Comparison of ENCODE assay signal across 8 mouse cellular contexts in genomic region chr10:97479004-97479766, GRCm38 (mm10). TPM values are rescaled to one million over a fixed set of nuclear protein-coding genes. Genes with fewer than 3 reads are reported as not detected.
DNase-seq lines count a peak whose midpoint lies in the region; ATAC-seq and TF ChIP-seq lines count a peak whose summit lies in the region.

Gene Dcn (plus strand): TSS chr10:97479609.

- no peak within 1 kb of the TSS for H3K9ac ChIP-seq in neural tube, embryonic 11.5 days (ENCODE audit: low read length)
- no peak within 1 kb of the TSS for H3K9ac ChIP-seq in forebrain, embryonic 11.5 days (ENCODE audit: low read length)
- H3K9ac ChIP-seq in heart, postnatal 0 days (replicated peaks; ENCODE audit: low read depth, low read length), result peak within 1 kb of the TSS; percentile 36; the same call in 1 of the 2 replicates
- peak within 1 kb of the TSS; percentile 45; the same call in 1 of the 2 replicates for H3K9ac ChIP-seq in lung, embryonic 16.5 days (ENCODE audit: low read length)

- H3K4me1 ChIP-seq in neural tube, embryonic 11.5 days (ENCODE audit: control insufficient read depth, insufficient read depth, low read length), result peaks cover 2% of the 10 kb centered on the region; the same call in 1 of the 2 replicates
- no peaks in the 10 kb centered on the region; the same call in none of the 2 replicates for H3K4me1 ChIP-seq in forebrain, embryonic 11.5 days (replicated peaks; ENCODE audit: control insufficient read depth, insufficient read depth, low read length)
- no peaks in the 10 kb centered on the region for H3K4me1 ChIP-seq in heart, postnatal 0 days (ENCODE audit: control insufficient read depth, insufficient read depth)
- H3K4me1 ChIP-seq in lung, embryonic 16.5 days (replicated peaks; ENCODE audit: control insufficient read depth, insufficient read depth, low read length), result 0 out of 2 replicates have a peak, but pooled peaks cover 5% of the 10 kb centered on the region

- peak; percentile 48 for ATAC-seq in neural tube, embryonic 11.5 days (ENCODE audit: insufficient read depth, low FRiP score, low TSS enrichment)
- ATAC-seq in forebrain, embryonic 11.5 days (replicated peaks; ENCODE audit: low FRiP score), result peak; percentile 91
- peak; percentile 58 for ATAC-seq in heart, postnatal 0 days (ENCODE audit: insufficient read depth, low read depth)
- ATAC-seq in lung, embryonic 16.5 days (ENCODE audit: low read depth), result peak; percentile 82

- H3K36me3 ChIP-seq in neural tube, embryonic 11.5 days (ENCODE audit: control insufficient read depth, insufficient read depth, low read length), result no peaks in the 10 kb centered on the region
- H3K36me3 ChIP-seq in forebrain, embryonic 11.5 days (ENCODE audit: control insufficient read depth, insufficient read depth, low read length), result no peaks in the 10 kb centered on the region
- no peaks in the 10 kb centered on the region for H3K36me3 ChIP-seq in heart, postnatal 0 days (replicated peaks; ENCODE audit: control insufficient read depth, insufficient read depth, low read length)
- no peaks in the 10 kb centered on the region for H3K36me3 ChIP-seq in lung, embryonic 16.5 days (ENCODE audit: control insufficient read depth, insufficient read depth, low read length)

- no peak within 1 kb of the TSS for H3K27ac ChIP-seq in neural tube, embryonic 11.5 days (ENCODE audit: low read depth, low read length)
- H3K27ac ChIP-seq in forebrain, embryonic 11.5 days (ENCODE audit: low read depth, low read length), result no peak within 1 kb of the TSS
- H3K27ac ChIP-seq in heart, postnatal 0 days (ENCODE audit: low read depth), result peak within 1 kb of the TSS; percentile 71
- H3K27ac ChIP-seq in lung, embryonic 16.5 days (ENCODE audit: low read length), result peak within 1 kb of the TSS; percentile 62

- no peak within 1 kb of the TSS for H3K4me3 ChIP-seq in neural tube, embryonic 11.5 days (ENCODE audit: low read depth, low read length)
- H3K4me3 ChIP-seq in forebrain, embryonic 11.5 days (ENCODE audit: low read depth, low read length), result no peak within 1 kb of the TSS
- peak within 1 kb of the TSS; percentile 31 for H3K4me3 ChIP-seq in heart, postnatal 0 days (ENCODE audit: low read depth, low read length)
- H3K4me3 ChIP-seq in lung, embryonic 16.5 days (ENCODE audit: low read length), result peak within 1 kb of the TSS; percentile 22

- no peak for TF ChIP-seq CTCF in heart, postnatal 0 days (IDR thresholded peaks at IDR 0.05; ENCODE audit: low read depth)

- H3K4me2 ChIP-seq in neural tube, embryonic 11.5 days (ENCODE audit: low read depth), result no peak within 1 kb of the TSS
- H3K4me2 ChIP-seq in forebrain, embryonic 11.5 days (ENCODE audit: low read depth, low read length, severe bottlenecking), result peak within 1 kb of the TSS; percentile 27; the same call in 1 of the 2 replicates
- H3K4me2 ChIP-seq in heart, postnatal 0 days (ENCODE audit: low read depth, low read length), result peak within 1 kb of the TSS; percentile 50
- H3K4me2 ChIP-seq in lung, embryonic 16.5 days (ENCODE audit: low read depth, low read length), result peak within 1 kb of the TSS; percentile 52

- peak; percentile 26 for DNase-seq in neural tube, embryonic 11.5 days (ENCODE audit: low spot score)
- DNase-seq in neural tube, embryonic 10.5 days (ENCODE audit: extremely low spot score, low spot score), result no peak
- DNase-seq in forebrain, embryonic 11.5 days (ENCODE audit: low spot score), result peak; percentile 68
- DNase-seq in heart, postnatal 0 days (ENCODE audit: low spot score), result peak; percentile 26
- peak in 1 of 2 experiments; percentile 7 for DNase-seq in layer of hippocampus, adult 8-10 months (ENCODE audit: low spot score in 2 of 2)
- peak; percentile 12 for DNase-seq in testis, postnatal 14 days (ENCODE audit: low spot score)
- DNase-seq in cerebellum, adult 18-20 months, result no peak

- WGBS in neural tube, embryonic 11.5 days, result 14% methylated on average over 7 of the region's 7 CpGs
- WGBS in forebrain, embryonic 11.5 days, result 3% methylated on average over 7 of the region's 7 CpGs
- WGBS in heart, postnatal 0 days, result 13% methylated on average over 7 of the region's 7 CpGs
- WGBS in lung, embryonic 16.5 days, result 7% methylated on average over 7 of the region's 7 CpGs

- no peaks in the 10 kb centered on the region for H3K27me3 ChIP-seq in neural tube, embryonic 11.5 days (ENCODE audit: control insufficient read depth, insufficient read depth, low read length)
- no peaks in the 10 kb centered on the region for H3K27me3 ChIP-seq in forebrain, embryonic 11.5 days (ENCODE audit: control insufficient read depth, insufficient read depth, low read length)
- no peaks in the 10 kb centered on the region for H3K27me3 ChIP-seq in heart, postnatal 0 days (ENCODE audit: control insufficient read depth, insufficient read depth, low read length)
- H3K27me3 ChIP-seq in lung, embryonic 16.5 days (ENCODE audit: control insufficient read depth, insufficient read depth, low read depth, low read length), result no peaks in the 10 kb centered on the region

- TF ChIP-seq EP300 in heart, postnatal 0 days (IDR thresholded peaks at IDR 0.05; ENCODE audit: low read depth), result no peak

- H3K9me3 ChIP-seq in neural tube, embryonic 11.5 days (ENCODE audit: control insufficient read depth, low read length), result no peaks in the 10 kb centered on the region
- no peaks in the 10 kb centered on the region for H3K9me3 ChIP-seq in forebrain, embryonic 11.5 days (ENCODE audit: control insufficient read depth, low read length)
- H3K9me3 ChIP-seq in heart, postnatal 0 days (replicated peaks; ENCODE audit: control insufficient read depth, low read length), result no peaks in the 10 kb centered on the region
- H3K9me3 ChIP-seq in lung, embryonic 16.5 days (ENCODE audit: control insufficient read depth, low read length), result no peaks in the 10 kb centered on the region

RNA-seq across cellular contexts. Expression of gene Dcn, which starts in this region (rescaled TPM):
- 46.0 and 48.1 TPM in 2 replicates for polyA plus RNA-seq in neural tube, embryonic 11.5 days (2014; fragmentation: Nextera tagmentation; extraction: Ambion mirVana)
- polyA plus RNA-seq in forebrain, embryonic 11.5 days (2014; fragmentation: Nextera tagmentation; extraction: Ambion mirVana), result 15.1 and 15.7 TPM in 2 replicates
- 250 and 328 TPM in 2 replicates for total RNA-seq in heart, postnatal 0 days (2014; rRNA removed; ENCODE audit: low replicate concordance)
- 292 and 338 TPM in 2 replicates for polyA plus RNA-seq in heart, postnatal 0 days (2015; fragmentation: Nextera tagmentation; extraction: Ambion mirVana)
- total RNA-seq in layer of hippocampus, adult 8-10 months (2022), result 10 to 100 TPM; 60.2 to 71.0 (median 66.0) TPM
- polyA plus RNA-seq in lung, embryonic 16.5 days (2015; fragmentation: Nextera tagmentation; extraction: Ambion mirVana), result 179 and 191 TPM in 2 replicates

Comparison
In these comparisons a context has a peak if more than half of its experiments do, and no peak if none do; other contexts are left out.
1. DNase-seq: peak in neural tube, embryonic 11.5 days (single experiment), forebrain, embryonic 11.5 days (single experiment), heart, postnatal 0 days (single experiment) and testis, postnatal 14 days (single experiment); none in neural tube, embryonic 10.5 days (single experiment) and cerebellum, adult 18-20 months (0 of 2).
2. H3K27ac ChIP-seq: peak in heart, postnatal 0 days (single experiment) and lung, embryonic 16.5 days (single experiment); none in neural tube, embryonic 11.5 days (single experiment) and forebrain, embryonic 11.5 days (single experiment).
3. H3K4me3 ChIP-seq: peak in heart, postnatal 0 days (single experiment) and lung, embryonic 16.5 days (single experiment); none in neural tube, embryonic 11.5 days (single experiment) and forebrain, embryonic 11.5 days (single experiment).
4. H3K9ac ChIP-seq: peak in heart, postnatal 0 days (single experiment) and lung, embryonic 16.5 days (single experiment); none in neural tube, embryonic 11.5 days (single experiment) and forebrain, embryonic 11.5 days (single experiment).
5. Peak in every context shown above with its lines, with median percentiles within 50 percentile points of each other: ATAC-seq.